Mouse (Mus musculus) neural tube, embryonic 14.5 days (tissue): ENCODE data around the gene Cth. TPM values are rescaled to one million over a fixed set of nuclear protein-coding genes. Genes with fewer than 3 reads are reported as not detected.

Experiments
- ATAC-seq: fragments of 200-750 bp; cut with Nextera tagmentation; 2 replicates; pipeline ENCODE4 v1.8.0; 2017; ENCODE audit warnings: low read depth, mild to moderate bottlenecking, moderate TSS enrichment, moderate library complexity
- H3K27ac ChIP-seq: fragments of 300-500 bp; sonication (generic); 2 replicates; pipeline ENCODE4 v1.5.1; 2014; ENCODE audit warnings: low read depth, mild to moderate bottlenecking, control low read depth, low read length, moderate library complexity, mixed read lengths
- H3K27me3 ChIP-seq: fragments of 300-500 bp; sonication (generic); 2 replicates; pipeline ENCODE4 v1.6.1; 2014; ENCODE audit warnings: low read length; ENCODE audit not compliant: control insufficient read depth, insufficient read depth
- H3K36me3 ChIP-seq: fragments of 300-500 bp; sonication (generic); 2 replicates; pipeline ENCODE4 v1.6.1; 2014; ENCODE audit warnings: low read length, mixed read lengths; ENCODE audit not compliant: control insufficient read depth, insufficient read depth
- H3K4me1 ChIP-seq: fragments of 300-500 bp; sonication (generic); 2 replicates; pipeline ENCODE4 v1.6.1; 2014; ENCODE audit warnings: low read length; ENCODE audit not compliant: control insufficient read depth, insufficient read depth
- H3K4me2 ChIP-seq: fragments of 300-500 bp; sonication (generic); 2 replicates; pipeline ENCODE4 v1.6.1; 2014; ENCODE audit warnings: mild to moderate bottlenecking, low read depth, low read length, control low read depth
- H3K4me3 ChIP-seq: fragments of 300-500 bp; sonication (generic); 2 replicates; pipeline ENCODE4 v1.5.1; 2014; ENCODE audit warnings: low read depth, low read length, control low read depth, mixed read lengths
- H3K9ac ChIP-seq: fragments of 300-500 bp; sonication (generic); replicated peaks from 2 replicates; pipeline ENCODE4 v1.6.1; 2014; ENCODE audit warnings: low read depth, mild to moderate bottlenecking, control low read depth, low read length, mixed read lengths
- H3K9me3 ChIP-seq: fragments of 300-500 bp; sonication (generic); 2 replicates; pipeline ENCODE4 v1.6.1; 2016; ENCODE audit warnings: low read length; ENCODE audit not compliant: control insufficient read depth
- WGBS: fragments of 180-500 bp; shearing (Covaris S2); extraction: QIAGEN DNeasy Blood & Tissue Kit; methylation state at CpG from one replicate; pipeline ENCODE4 v1.1.7; 2014; 5-methylcytosine and 5-hydroxymethylcytosine counted together
- polyA plus RNA-seq: library from polyadenylated mRNA; unstranded; fragments of >200 nt; fragmentation: Nextera tagmentation; extraction: Ambion mirVana; gene quantifications from 2 replicates; pipeline ENCODE4 v1.2.1, GENCODE M21; 2014

The Cth gene
- polyA plus RNA-seq, 1 experiment from 2014 or later: 2.2 TPM

GRCm38 (mm10) chr3:157923268-157923835, 1.5 kb downstream of the Cth start:
- WGBS: 92% methylated on average over 3 of the region's 3 CpGs
- H3K27me3 ChIP-seq: no peaks in the 10 kb centered on the region
- ATAC-seq: no peak

GRCm38 (mm10) chr3:157921376-157921775, 3.5 kb downstream of the Cth start:
- Histone ChIP-seq H3K9me3 (no peaks in the 10 kb centered on the region), H3K9ac (no peak overlapping the region), H3K27me3 (no peaks in the 10 kb centered on the region), H3K4me3 (no peak overlapping the region), H3K4me1 (0 out of 2 replicates have a peak, but pooled peaks cover 4% of the 10 kb centered on the region), H3K36me3 (no peaks in the 10 kb centered on the region), H3K4me2 (no peak overlapping the region), H3K27ac (no peak overlapping the region)
- no peak for ATAC-seq
- 95% methylated on average over 2 of the region's 2 CpGs for WGBS

More at GRCm38 (mm10) chr3:157923268-157923835, 1.5 kb downstream of the Cth start:
- Histone ChIP-seq H3K4me1 (0 out of 2 replicates have a peak, but pooled peaks cover 4% of the 10 kb centered on the region), H3K4me3 (no peak overlapping the region), H3K9me3 (no peaks in the 10 kb centered on the region), H3K4me2 (no peak overlapping the region), H3K36me3 (no peaks in the 10 kb centered on the region), H3K9ac (no peak overlapping the region), H3K27ac (no peak overlapping the region)

GRCm38 (mm10) chr3:157916336-157916735, 8.5 kb downstream of the Cth start:
- no peak overlapping the region for H3K9ac ChIP-seq
- WGBS: 72% methylated on average over 4 of the region's 4 CpGs
- no peaks in the 10 kb centered on the region for H3K36me3 ChIP-seq
- H3K4me2 ChIP-seq: no peak overlapping the region
- H3K9me3 ChIP-seq: no peaks in the 10 kb centered on the region
- no peak for ATAC-seq
- no peak overlapping the region for H3K4me3 ChIP-seq
- H3K27me3 ChIP-seq: no peaks in the 10 kb centered on the region
- no peak overlapping the region for H3K27ac ChIP-seq
- no peaks in the 10 kb centered on the region for H3K4me1 ChIP-seq

GRCm38 (mm10) chr3:157912155-157912554, 12.7 kb downstream of the Cth start:
- no peak for ATAC-seq
- WGBS: 91% methylated on average over 2 of the region's 2 CpGs

GRCm38 (mm10) chr3:157910262-157910661, 14.6 kb downstream of the Cth start:
- H3K4me1 ChIP-seq: no peaks in the 10 kb centered on the region

More at GRCm38 (mm10) chr3:157912155-157912554, 12.7 kb downstream of the Cth start:
- no peak overlapping the region for H3K27ac ChIP-seq
- no peaks in the 10 kb centered on the region for H3K9me3 ChIP-seq
- no peaks in the 10 kb centered on the region for H3K36me3 ChIP-seq
- H3K4me1 ChIP-seq: no peaks in the 10 kb centered on the region
- H3K4me2 ChIP-seq: no peak overlapping the region
- no peaks in the 10 kb centered on the region for H3K27me3 ChIP-seq
- H3K9ac ChIP-seq: no peak overlapping the region
- H3K4me3 ChIP-seq: no peak overlapping the region

GRCm38 (mm10) chr3:157908166-157908565, 16.7 kb downstream of the Cth start:
- 80% methylated on average over 3 of the region's 3 CpGs for WGBS
- Histone ChIP-seq H3K27ac (no peak overlapping the region), H3K9me3 (no peaks in the 10 kb centered on the region), H3K36me3 (no peaks in the 10 kb centered on the region), H3K9ac (no peak overlapping the region), H3K4me2 (no peak overlapping the region), H3K4me3 (no peak overlapping the region), H3K27me3 (no peaks in the 10 kb centered on the region), H3K4me1 (no peaks in the 10 kb centered on the region)
- ATAC-seq: no peak

More at GRCm38 (mm10) chr3:157910262-157910661, 14.6 kb downstream of the Cth start:
- H3K9ac ChIP-seq: no peak overlapping the region
- H3K4me2 ChIP-seq: no peak overlapping the region
- no peaks in the 10 kb centered on the region for H3K9me3 ChIP-seq
- no peaks in the 10 kb centered on the region for H3K27me3 ChIP-seq
- ATAC-seq: no peak
- 78% methylated on average over 3 of the region's 3 CpGs for WGBS
- H3K36me3 ChIP-seq: no peaks in the 10 kb centered on the region
- no peak overlapping the region for H3K4me3 ChIP-seq
- no peak overlapping the region for H3K27ac ChIP-seq

GRCm38 (mm10) chr3:157901721-157902120, 23.2 kb downstream of the Cth start:
- H3K27ac ChIP-seq: no peak overlapping the region
- no peaks in the 10 kb centered on the region for H3K36me3 ChIP-seq
- WGBS: 91% methylated on average over 5 of the region's 5 CpGs
- ATAC-seq: no peak
- H3K4me3 ChIP-seq: no peak overlapping the region
- H3K9me3 ChIP-seq: no peaks in the 10 kb centered on the region
- H3K4me1 ChIP-seq: no peaks in the 10 kb centered on the region
- no peaks in the 10 kb centered on the region for H3K27me3 ChIP-seq
- H3K9ac ChIP-seq: no peak overlapping the region
- no peak overlapping the region for H3K4me2 ChIP-seq

GRCm38 (mm10) chr3:157899986-157900385, 24.9 kb downstream of the Cth start:
- no peak overlapping the region for H3K27ac ChIP-seq
- H3K9me3 ChIP-seq: no peaks in the 10 kb centered on the region
- no peaks in the 10 kb centered on the region for H3K36me3 ChIP-seq
- no peaks in the 10 kb centered on the region for H3K4me1 ChIP-seq
- H3K4me2 ChIP-seq: no peak overlapping the region
- WGBS: 88% methylated on average over 1 of the region's 1 CpGs
- H3K27me3 ChIP-seq: no peaks in the 10 kb centered on the region
- no peak overlapping the region for H3K9ac ChIP-seq
- no peak overlapping the region for H3K4me3 ChIP-seq
- ATAC-seq: no peak

GRCm38 (mm10) chr3:157897645-157898044, 27.2 kb downstream of the Cth start:
- WGBS: 87% methylated on average over 3 of the region's 3 CpGs
- no peak for ATAC-seq
- Histone ChIP-seq H3K4me2 (no peak overlapping the region), H3K27me3 (no peaks in the 10 kb centered on the region), H3K9me3 (no peaks in the 10 kb centered on the region), H3K4me1 (no peaks in the 10 kb centered on the region), H3K27ac (no peak overlapping the region), H3K36me3 (no peaks in the 10 kb centered on the region), H3K9ac (no peak overlapping the region), H3K4me3 (no peak overlapping the region)
